Mouse (Mus musculus) myocyte (in vitro differentiated cells): ENCODE results near the gene Ranbp17. TPM values are rescaled to one million over a fixed set of nuclear protein-coding genes. Genes with fewer than 3 reads are reported as not detected.

Source experiments
- H3K27me3 ChIP-seq: one replicate; pipeline ENCODE4 v1.6.1; 2011; ENCODE audit not compliant: control insufficient read depth, insufficient read depth, insufficient read length
- H3K36me3 ChIP-seq: one replicate; pipeline ENCODE4 v1.6.1; 2011; ENCODE audit not compliant: control insufficient read depth, insufficient read depth
- H3K4me2 ChIP-seq: one replicate; pipeline ENCODE4 v1.6.1; 2011; ENCODE audit warnings: low read depth, control low read depth
- H3K4me3 ChIP-seq: one replicate; pipeline ENCODE4 v1.5.1; 2011; ENCODE audit warnings: mild to moderate bottlenecking, control low read depth, moderate library complexity
- H3K79me2 ChIP-seq: one replicate; pipeline ENCODE4 v1.6.1; 2011; ENCODE audit not compliant: control insufficient read depth, insufficient read depth
- H3ac ChIP-seq: one replicate; pipeline ENCODE4 v1.6.1; 2011; ENCODE audit not compliant: control insufficient read depth, insufficient read length
- CEBPB ChIP-seq: IDR thresholded peaks from 2 replicates; pipeline ENCODE4 v1.6.1; 2011; ENCODE audit warnings: mild to moderate bottlenecking, moderate library complexity; ENCODE audit not compliant: poor library complexity, insufficient read depth, severe bottlenecking
- E2F4 ChIP-seq: IDR thresholded peaks from one replicate; pipeline ENCODE4 v1.6.1; 2011; ENCODE audit warnings: mild to moderate bottlenecking, control low read depth, moderate library complexity; ENCODE audit not compliant: insufficient read depth
- MAX ChIP-seq: IDR thresholded peaks from one replicate; pipeline ENCODE4 v1.6.1; 2011; ENCODE audit warnings: low read depth, mild to moderate bottlenecking, control low read depth
- MYOD1 ChIP-seq, 3 experiments: IDR thresholded peaks; one replicate each; pipeline ENCODE4 v1.6.1; 2011; ENCODE audit warnings: control low read depth in 2 of 3, low read depth in 2 of 3, mild to moderate bottlenecking in 2 of 3, moderate library complexity in 1 of 3; ENCODE audit not compliant: insufficient read length in 2 of 3, control insufficient read depth in 1 of 3
- MYOG ChIP-seq, 3 experiments: IDR thresholded peaks; one replicate each; pipeline ENCODE4 v1.6.1; 2011; ENCODE audit warnings: control low read depth in 2 of 3, low read depth in 2 of 3, mild to moderate bottlenecking in 2 of 3; ENCODE audit not compliant: insufficient read length in 2 of 3, control insufficient read depth in 1 of 3, insufficient read depth in 1 of 3
- POLR2A ChIP-seq: IDR thresholded peaks from one replicate; pipeline ENCODE4 v1.6.1; 2011; ENCODE audit warnings: low read depth, mild to moderate bottlenecking, control low read depth, moderate library complexity; ENCODE audit not compliant: insufficient read length
- POLR2AphosphoS2 ChIP-seq: IDR thresholded peaks from one replicate; pipeline ENCODE4 v1.6.1; 2011; ENCODE audit warnings: low read depth, control low read depth; ENCODE audit not compliant: insufficient read length
- REST ChIP-seq: IDR thresholded peaks from one replicate; pipeline ENCODE4 v1.6.1; 2011; ENCODE audit warnings: mild to moderate bottlenecking, control low read depth, moderate library complexity; ENCODE audit not compliant: insufficient read depth, insufficient read length
- SRF ChIP-seq: IDR thresholded peaks from one replicate; pipeline ENCODE4 v1.6.1; 2011; ENCODE audit warnings: low read depth; ENCODE audit not compliant: control insufficient read depth, insufficient read length
- TCF12 ChIP-seq: IDR thresholded peaks from one replicate; pipeline ENCODE4 v1.6.1; 2011; ENCODE audit warnings: mild to moderate bottlenecking, control low read depth; ENCODE audit not compliant: poor library complexity, insufficient read depth, severe bottlenecking
- TCF3 ChIP-seq: IDR thresholded peaks from one replicate; pipeline ENCODE4 v1.6.1; 2011; ENCODE audit warnings: low read depth, control low read depth; ENCODE audit not compliant: insufficient read length
- USF1 ChIP-seq: IDR thresholded peaks from one replicate; pipeline ENCODE4 v1.6.1; 2011; ENCODE audit warnings: low read depth, mild to moderate bottlenecking, control low read depth, moderate library complexity
- polyA plus RNA-seq: library from polyadenylated mRNA; unstranded; fragments of >200 nt; fragmentation: generic; extraction: Trizol; gene quantifications from one replicate; pipeline ENCODE4 v1.2.1, GENCODE M21; 2012; ENCODE audit warnings: missing spikeins

Ranbp17 gene
- polyA plus RNA-seq, 1 experiment = not detected

DNA sequence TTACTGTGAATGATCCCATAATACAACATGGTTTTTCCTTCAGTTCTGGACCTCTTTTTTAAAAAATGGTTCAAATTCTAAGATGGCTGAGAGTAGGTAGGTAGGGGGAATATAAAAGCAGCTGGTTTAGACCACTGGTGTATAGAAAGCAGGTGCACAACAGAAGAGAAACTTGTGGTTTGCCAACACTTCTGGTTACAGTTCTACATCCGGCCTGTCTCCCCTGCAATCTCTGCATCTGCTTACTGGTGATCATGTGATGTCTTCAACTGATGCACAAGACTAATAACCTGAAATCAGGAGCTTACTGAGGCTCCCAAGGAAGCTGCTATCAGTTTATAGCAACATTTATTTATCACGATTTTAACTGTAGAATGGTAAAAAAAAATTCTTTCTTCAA lies 164.3 kb downstream of the Ranbp17 start:
- Histone ChIP-seq H3K4me2 (no peak overlapping the region), H3K36me3 (no peaks in the 10 kb centered on the region), H3K4me3 (no peak overlapping the region), H3K27me3 (no peaks in the 10 kb centered on the region), H3K79me2 (no peaks in the 10 kb centered on the region), H3ac (no peak overlapping the region)
- TF ChIP-seq MYOG (IDR thresholded peaks at IDR 0.05; ENCODE audit: control insufficient read depth in 1 of 3, insufficient read depth in 1 of 3, insufficient read length in 2 of 3, low read depth in 2 of 3) (no peak), POLR2A (no peak), MAX (no peak), TCF3 (no peak), REST (no peak), TCF12 (no peak), USF1 (no peak), CEBPB (no peak), POLR2AphosphoS2 (no peak), E2F4 (no peak), MYOD1 (IDR thresholded peaks at IDR 0.05; ENCODE audit: control insufficient read depth in 1 of 3, insufficient read length in 2 of 3, low read depth in 2 of 3) (no peak), SRF (no peak)

DNA sequence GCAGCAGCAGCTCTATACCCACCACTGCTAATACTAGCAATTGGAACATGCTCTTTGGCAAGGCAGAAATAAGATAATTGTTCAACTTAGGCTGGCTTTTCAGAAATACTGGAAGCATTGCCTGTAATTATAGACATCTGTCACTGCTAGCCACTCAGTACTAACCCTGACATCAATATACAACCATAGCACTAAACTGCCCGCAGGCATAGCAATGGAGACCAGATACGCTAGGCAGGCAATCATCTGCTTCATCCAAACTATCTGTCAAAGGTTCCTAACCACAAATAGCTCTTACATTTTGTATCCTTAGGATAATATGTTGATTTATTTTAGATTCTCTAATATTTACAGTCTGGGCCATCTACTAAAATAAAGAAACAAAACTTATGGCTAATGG lies 171.5 kb downstream of the Ranbp17 start:
- Histone ChIP-seq H3K27me3 (no peaks in the 10 kb centered on the region), H3K79me2 (no peaks in the 10 kb centered on the region), H3ac (no peak overlapping the region), H3K4me3 (no peak overlapping the region), H3K36me3 (no peaks in the 10 kb centered on the region), H3K4me2 (no peak overlapping the region)
- TF ChIP-seq E2F4 (no peak), REST (no peak), TCF3 (no peak), POLR2AphosphoS2 (no peak), MAX (no peak), SRF (no peak), MYOG (IDR thresholded peaks at IDR 0.05; ENCODE audit: control insufficient read depth in 1 of 3, insufficient read depth in 1 of 3, insufficient read length in 2 of 3, low read depth in 2 of 3) (no peak), USF1 (no peak), CEBPB (no peak), POLR2A (no peak), TCF12 (no peak), MYOD1 (IDR thresholded peaks at IDR 0.05; ENCODE audit: control insufficient read depth in 1 of 3, insufficient read length in 2 of 3, low read depth in 2 of 3) (no peak)

DNA sequence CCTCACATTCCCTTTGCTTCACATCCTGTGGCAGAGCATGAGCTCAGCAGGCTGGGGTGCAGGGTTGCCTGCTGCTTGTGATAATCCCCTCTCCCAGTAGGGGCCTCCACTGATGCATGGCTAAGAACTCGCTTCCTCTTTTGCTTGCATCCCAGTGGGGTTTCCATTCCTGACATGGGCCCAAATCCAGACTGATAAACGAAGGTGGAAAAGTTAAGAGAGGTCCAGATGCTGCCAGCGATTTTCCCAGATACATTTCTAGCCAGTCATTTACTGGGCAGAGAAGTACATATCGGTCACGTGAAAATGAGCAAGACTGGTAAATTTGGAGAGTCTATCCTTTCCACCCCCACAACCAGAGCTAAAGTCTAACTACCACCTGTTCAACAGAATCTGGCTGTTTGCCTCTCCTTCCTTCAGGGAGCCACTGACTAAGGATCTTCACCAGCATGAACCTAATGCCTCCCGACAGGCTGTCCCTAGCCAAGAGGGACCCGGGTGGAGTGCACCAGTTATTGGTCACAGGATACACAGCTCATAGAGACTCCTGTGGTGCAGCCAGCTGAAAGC lies 176.9 kb downstream of the Ranbp17 start:
- TF ChIP-seq USF1 = no peak
- TF ChIP-seq MYOG (IDR thresholded peaks at IDR 0.05; ENCODE audit: control insufficient read depth in 1 of 3, insufficient read depth in 1 of 3, insufficient read length in 2 of 3, low read depth in 2 of 3) = no peak
- TF ChIP-seq E2F4 = no peak
- TF ChIP-seq POLR2A = no peak
- no peak for TF ChIP-seq TCF3
- no peak for TF ChIP-seq SRF
- no peak for TF ChIP-seq TCF12
- TF ChIP-seq MYOD1 (IDR thresholded peaks at IDR 0.05; ENCODE audit: control insufficient read depth in 1 of 3, insufficient read length in 2 of 3, low read depth in 2 of 3) = no peak
- no peak for TF ChIP-seq CEBPB
- no peak for TF ChIP-seq REST
- TF ChIP-seq MAX = no peak
- no peak for TF ChIP-seq POLR2AphosphoS2
- no peak overlapping the region for H3K4me3 ChIP-seq
- no peaks in the 10 kb centered on the region for H3K27me3 ChIP-seq
- H3K36me3 ChIP-seq = no peaks in the 10 kb centered on the region
- H3K4me2 ChIP-seq = no peak overlapping the region
- H3ac ChIP-seq = no peak overlapping the region
- no peaks in the 10 kb centered on the region for H3K79me2 ChIP-seq

DNA sequence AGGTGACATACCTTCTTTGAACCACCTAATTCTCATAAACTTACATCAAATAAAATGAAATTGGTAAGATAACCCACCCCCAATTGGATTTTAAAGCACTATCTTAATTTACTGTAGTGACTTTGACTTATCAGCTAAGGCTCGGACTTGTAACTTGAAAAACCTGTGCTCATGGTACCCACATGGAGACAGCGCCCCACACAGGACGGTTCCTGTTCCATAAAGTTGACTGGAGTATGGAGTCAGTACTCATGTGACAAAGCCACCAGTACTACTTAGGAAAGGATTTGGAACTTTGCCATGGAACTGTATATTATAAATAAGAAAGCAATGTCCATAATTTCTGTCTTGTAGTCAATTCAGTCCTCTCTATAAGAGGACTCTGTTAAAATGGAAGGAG lies 177.9 kb downstream of the Ranbp17 start:
- no peak for TF ChIP-seq USF1
- no peak for TF ChIP-seq MAX
- no peak for TF ChIP-seq SRF
- no peak for TF ChIP-seq TCF3
- no peak for TF ChIP-seq MYOG (IDR thresholded peaks at IDR 0.05; ENCODE audit: control insufficient read depth in 1 of 3, insufficient read depth in 1 of 3, insufficient read length in 2 of 3, low read depth in 2 of 3)
- TF ChIP-seq MYOD1 (IDR thresholded peaks at IDR 0.05; ENCODE audit: control insufficient read depth in 1 of 3, insufficient read length in 2 of 3, low read depth in 2 of 3) = no peak
- Histone ChIP-seq H3K27me3 (no peaks in the 10 kb centered on the region), H3K36me3 (no peaks in the 10 kb centered on the region), H3K4me3 (no peak overlapping the region), H3K79me2 (no peaks in the 10 kb centered on the region), H3ac (no peak overlapping the region), H3K4me2 (no peak overlapping the region)

- Histone ChIP-seq H3K27me3 (no peaks in the 10 kb centered on the region), H3ac (no peak overlapping the region), H3K4me3 (no peak overlapping the region), H3K4me2 (no peak overlapping the region), H3K36me3 (no peaks in the 10 kb centered on the region), H3K79me2 (no peaks in the 10 kb centered on the region)
- TF ChIP-seq USF1 = no peak
- TF ChIP-seq POLR2AphosphoS2 = no peak
- no peak for TF ChIP-seq E2F4
- no peak for TF ChIP-seq POLR2A
- no peak for TF ChIP-seq TCF12
- TF ChIP-seq SRF = no peak
- TF ChIP-seq CEBPB = no peak
- TF ChIP-seq MYOG (IDR thresholded peaks at IDR 0.05; ENCODE audit: control insufficient read depth in 1 of 3, insufficient read depth in 1 of 3, insufficient read length in 2 of 3, low read depth in 2 of 3) = no peak
- TF ChIP-seq MYOD1 (IDR thresholded peaks at IDR 0.05; ENCODE audit: control insufficient read depth in 1 of 3, insufficient read length in 2 of 3, low read depth in 2 of 3) = no peak
- TF ChIP-seq REST = no peak
- TF ChIP-seq TCF3 = no peak
Measured at GRCm38 (mm10) chr11:33332137-33332536, 181.4 kb downstream of the Ranbp17 start.
